Comparison of ENCODE assay signal across 1 mouse cellular context in genomic region chr8:85299434-85300077, GRCm38 (mm10).
A peak's percentile ranks its signal among the peaks of the same experiment; 100 is the strongest.
TF ChIP-seq lines count a peak whose summit lies in the region.

TSS of gene Orc6 (plus strand) at chr8:85299632.
TSS of gene Vps35 (minus strand) at chr8:85299802.

TF ChIP-seq in CH12.LX, 34 proteins besides CTCF, POLR2A, EP300 and RAD21 (continued from another document):
- TF ChIP-seq MEF2A (IDR thresholded peaks at IDR 0.05; ENCODE audit: borderline replicate concordance, low read depth, low read length) (peak; percentile 12; the same call in 1 of the 2 replicates), KAT2A (IDR thresholded peaks at IDR 0.05; ENCODE audit: insufficient replicate concordance, low read length) (0 out of 2 replicates have a peak, but pooled peaks have one; percentile 73), IRF4 (IDR thresholded peaks at IDR 0.05; ENCODE audit: low read depth, low read length) (no peak), NELFE (IDR thresholded peaks at IDR 0.05; ENCODE audit: low read depth, low read length) (peak; percentile 93), NRF1 (IDR thresholded peaks at IDR 0.05; ENCODE audit: low read depth, low read length) (peak; percentile 88), UBTF (IDR thresholded peaks at IDR 0.05; ENCODE audit: low read depth, low read length) (0 out of 2 replicates have a peak, but pooled peaks have one; percentile 7), ZMIZ1 (IDR thresholded peaks at IDR 0.05; ENCODE audit: low read depth, low read length) (peak; percentile 93), MXI1 (IDR thresholded peaks at IDR 0.05; ENCODE audit: low read depth, low read length) (peak; percentile 62), ELF1 (IDR thresholded peaks at IDR 0.05; ENCODE audit: low read depth, low read length) (no peak; the same call in 1 of the 2 replicates), JUN (IDR thresholded peaks at IDR 0.05; ENCODE audit: insufficient read depth, low read depth, low read length) (no peak)
TF ChIP-seq in CH12.LX: peak in this region for 18.
